Mouse (Mus musculus): ENCODE data around the gene Herpud2. TPM values are rescaled to one million over a fixed set of nuclear protein-coding genes. Genes with fewer than 3 reads are reported as not detected.

Gene Herpud2
- polyA plus RNA-seq, 1 experiment from 2014 or later = 13.6 TPM

DNA sequence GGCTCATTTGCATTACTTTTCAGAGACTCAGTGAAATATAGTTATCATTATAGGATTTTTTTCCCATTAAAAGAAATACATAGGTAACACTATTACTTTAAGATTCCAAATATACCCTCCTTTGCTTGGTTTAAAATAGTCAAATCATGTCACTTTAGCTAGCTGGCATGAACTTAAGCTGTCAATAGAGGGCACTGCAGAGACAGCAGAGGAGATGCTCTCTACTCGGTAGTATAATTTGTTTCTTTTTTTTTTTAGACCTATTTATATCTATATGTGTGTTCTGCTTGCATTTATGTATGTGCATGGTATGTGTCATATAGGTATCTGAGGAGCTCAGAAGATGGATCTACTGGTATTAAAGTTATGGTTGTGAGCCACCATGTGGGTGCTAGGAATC is 4.8 kb upstream of the Herpud2 start:
- 8% methylated on average over 1 of the region's 1 CpGs for whole genome bisulfite sequencing (ENCODE audit: insufficient replicate concordance)
- H3K27me3 ChIP-seq (ENCODE audit: control insufficient read depth, insufficient read depth, low read depth, low read length) = no peaks in the 10 kb centered on the region
- peaks cover 6% of the 10 kb centered on the region for H3K4me1 ChIP-seq (ENCODE audit: control insufficient read depth, low read depth, low read length)
- no peaks in the 10 kb centered on the region for H3K36me3 ChIP-seq (ENCODE audit: control insufficient read depth, insufficient read depth)
- no peak overlapping the region for H3K27ac ChIP-seq (ENCODE audit: low read length)
- no peak overlapping the region for H3K9ac ChIP-seq (ENCODE audit: low read depth, low read length)
- H3K4me2 ChIP-seq (ENCODE audit: low read depth, low read length) = no peak overlapping the region
- no peak overlapping the region for H3K4me3 ChIP-seq (ENCODE audit: low read depth, low read length)
- no peaks in the 10 kb centered on the region for H3K9me3 ChIP-seq (replicated peaks; ENCODE audit: control insufficient read depth, low read length)
- no peak for ATAC-seq (ENCODE audit: low read depth)

DNA sequence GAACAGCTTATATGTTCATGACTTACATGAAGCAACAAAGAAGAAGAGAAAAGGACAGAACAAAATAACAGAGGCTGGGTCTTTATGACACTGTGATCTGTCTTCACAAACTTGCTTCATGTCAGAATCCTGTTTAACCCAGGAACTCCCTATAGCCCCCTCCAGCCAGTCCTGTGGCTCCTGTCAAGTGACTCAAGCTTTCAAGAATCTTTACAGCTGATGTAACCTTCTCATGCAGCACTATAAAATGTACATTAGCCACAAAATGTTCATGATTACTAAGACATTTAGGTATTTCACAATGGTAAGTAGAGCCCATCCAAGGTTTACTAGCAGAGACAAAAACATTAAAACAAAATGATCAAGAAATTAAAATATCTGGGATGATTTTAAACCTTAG is 1.4 kb upstream of the Herpud2 start:
- H3K9ac ChIP-seq (ENCODE audit: low read depth, low read length) = no peak overlapping the region
- H3K4me1 ChIP-seq (ENCODE audit: control insufficient read depth, low read depth, low read length) = peaks cover 12% of the 10 kb centered on the region
- H3K4me3 ChIP-seq (ENCODE audit: low read depth, low read length) = no peak overlapping the region
- no peaks in the 10 kb centered on the region for H3K27me3 ChIP-seq (ENCODE audit: control insufficient read depth, insufficient read depth, low read depth, low read length)
- H3K4me2 ChIP-seq (ENCODE audit: low read depth, low read length) = no peak overlapping the region
- ATAC-seq (ENCODE audit: low read depth) = no peak
- no peaks in the 10 kb centered on the region for H3K9me3 ChIP-seq (replicated peaks; ENCODE audit: control insufficient read depth, low read length)
- no peaks in the 10 kb centered on the region for H3K36me3 ChIP-seq (ENCODE audit: control insufficient read depth, insufficient read depth)
- no peak overlapping the region for H3K27ac ChIP-seq (ENCODE audit: low read length)

DNA sequence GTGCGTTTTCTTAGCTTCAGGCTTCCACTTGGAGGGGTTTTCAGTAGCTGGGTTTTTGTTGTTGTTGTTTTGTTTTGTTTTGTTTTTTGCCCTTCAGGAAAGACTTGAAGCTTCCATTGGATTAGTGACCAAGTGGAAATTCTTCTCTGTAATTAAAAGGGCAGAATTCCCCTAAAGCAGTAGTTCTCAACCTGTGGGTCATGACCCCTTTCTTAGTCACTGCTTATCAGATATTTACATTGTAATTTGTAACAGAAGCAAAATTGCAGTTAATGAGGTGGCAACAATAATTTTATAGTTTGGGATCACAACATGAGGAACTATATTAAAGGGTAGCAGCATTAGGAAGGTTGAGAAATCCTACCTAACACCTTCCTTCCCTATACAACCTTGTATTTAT is 837 bp upstream of the Herpud2 start:
- 10% methylated on average over 1 of the region's 1 CpGs for WGBS (ENCODE audit: insufficient replicate concordance)
- peak overlapping the region; percentile 92 for H3K9ac ChIP-seq (ENCODE audit: low read depth, low read length)
- H3K4me3 ChIP-seq (ENCODE audit: low read depth, low read length) = peak overlapping the region; percentile 80

DNA sequence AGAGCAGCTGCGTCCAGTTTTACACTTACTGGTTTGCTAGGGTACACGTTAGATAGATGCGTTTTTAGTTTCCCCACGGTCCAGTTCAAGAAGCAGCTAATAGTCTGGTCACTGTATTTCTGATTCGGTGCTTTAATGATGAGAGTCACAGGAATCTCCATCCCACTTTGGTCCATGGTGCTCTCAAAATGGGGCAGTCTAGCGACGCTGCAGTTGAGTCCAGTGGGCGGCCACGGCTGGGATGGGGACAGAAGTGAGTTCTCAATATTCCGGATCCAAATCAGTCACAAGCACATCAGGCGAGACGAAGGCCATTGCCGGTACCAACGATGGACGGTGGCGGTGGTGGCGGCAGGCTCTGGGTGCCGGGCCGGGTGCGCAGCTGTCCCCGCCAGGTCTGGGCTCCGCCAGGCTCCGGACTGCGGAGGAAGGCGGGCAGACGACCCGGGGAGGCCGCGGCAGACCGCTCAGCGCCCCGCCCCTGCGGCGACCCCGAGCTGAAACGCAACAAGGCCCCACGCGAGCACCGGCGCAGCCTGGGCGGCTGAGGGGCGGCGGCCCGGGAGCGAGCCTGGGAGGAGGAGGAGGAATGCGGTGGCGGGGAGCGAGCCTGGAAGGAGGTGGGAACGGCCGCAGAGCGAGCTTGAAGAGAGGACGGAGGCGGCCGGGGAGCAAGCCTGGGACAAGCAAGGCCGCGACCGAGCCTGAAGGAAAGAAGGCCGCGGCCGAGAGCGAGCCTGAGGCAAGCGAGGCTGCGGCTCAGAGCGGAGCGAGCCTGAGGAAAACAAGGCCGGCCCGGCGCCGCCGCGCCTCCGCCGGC is 619 bp downstream of the Herpud2 start:
- Histone ChIP-seq H3K27ac (ENCODE audit: low read length) (peak overlapping the region; percentile 100), H3K36me3 (ENCODE audit: control insufficient read depth, insufficient read depth) (no peaks in the 10 kb centered on the region), H3K4me2 (ENCODE audit: low read depth, low read length) (peak overlapping the region; percentile 84), H3K4me3 (ENCODE audit: low read depth, low read length) (peak overlapping the region; percentile 80), H3K9ac (ENCODE audit: low read depth, low read length) (peak overlapping the region; percentile 92), H3K27me3 (ENCODE audit: control insufficient read depth, insufficient read depth, low read depth, low read length) (no peaks in the 10 kb centered on the region), H3K4me1 (ENCODE audit: control insufficient read depth, low read depth, low read length) (peaks cover 15% of the 10 kb centered on the region), H3K9me3 (replicated peaks; ENCODE audit: control insufficient read depth, low read length) (no peaks in the 10 kb centered on the region)
- WGBS (ENCODE audit: insufficient replicate concordance) = under 1% methylated on average over 72 of the region's 73 CpGs
- ATAC-seq (ENCODE audit: low read depth) = peak; percentile 66

More for the DNA sequence above, 837 bp upstream of the Herpud2 start:
- Histone ChIP-seq H3K4me2 (ENCODE audit: low read depth, low read length) (peak overlapping the region; percentile 84), H3K36me3 (ENCODE audit: control insufficient read depth, insufficient read depth) (no peaks in the 10 kb centered on the region), H3K27ac (ENCODE audit: low read length) (peak overlapping the region; percentile 100), H3K9me3 (replicated peaks; ENCODE audit: control insufficient read depth, low read length) (no peaks in the 10 kb centered on the region), H3K27me3 (ENCODE audit: control insufficient read depth, insufficient read depth, low read depth, low read length) (no peaks in the 10 kb centered on the region), H3K4me1 (ENCODE audit: control insufficient read depth, low read depth, low read length) (peaks cover 12% of the 10 kb centered on the region)
- no peak for ATAC-seq (ENCODE audit: low read depth)

DNA sequence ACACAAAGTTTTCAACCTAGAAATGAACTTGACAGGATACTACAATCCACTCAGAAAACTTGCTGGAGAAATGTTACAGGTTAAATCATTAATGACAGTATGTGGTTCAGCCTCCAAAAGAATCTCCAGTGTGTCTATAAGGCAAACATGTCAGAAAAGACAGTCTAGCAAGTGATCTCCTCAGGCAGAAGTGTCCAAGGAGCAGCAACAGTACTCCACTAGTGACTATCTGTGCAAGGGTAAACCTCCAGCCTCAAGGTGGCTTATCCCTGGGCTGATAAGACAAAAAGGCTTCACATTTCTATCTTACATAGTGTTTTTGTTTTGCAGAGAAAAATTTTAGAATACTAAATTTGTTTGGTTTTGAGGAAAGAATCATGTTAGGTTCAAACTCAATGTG is 2.9 kb downstream of the Herpud2 start:
- H3K27me3 ChIP-seq (ENCODE audit: control insufficient read depth, insufficient read depth, low read depth, low read length) = no peaks in the 10 kb centered on the region
- no peaks in the 10 kb centered on the region for H3K9me3 ChIP-seq (replicated peaks; ENCODE audit: control insufficient read depth, low read length)
- peak overlapping the region; percentile 68 for H3K4me2 ChIP-seq (ENCODE audit: low read depth, low read length)
- H3K9ac ChIP-seq (ENCODE audit: low read depth, low read length) = peak overlapping the region; percentile 48
- peak; percentile 12; the same call in 1 of the 2 replicates for ATAC-seq (ENCODE audit: low read depth)
- H3K36me3 ChIP-seq (ENCODE audit: control insufficient read depth, insufficient read depth) = no peaks in the 10 kb centered on the region
- peak overlapping the region; percentile 82 for H3K27ac ChIP-seq (ENCODE audit: low read length)
- H3K4me1 ChIP-seq (ENCODE audit: control insufficient read depth, low read depth, low read length) = peaks cover 20% of the 10 kb centered on the region
- H3K4me3 ChIP-seq (ENCODE audit: low read depth, low read length) = peak overlapping the region; percentile 51

DNA sequence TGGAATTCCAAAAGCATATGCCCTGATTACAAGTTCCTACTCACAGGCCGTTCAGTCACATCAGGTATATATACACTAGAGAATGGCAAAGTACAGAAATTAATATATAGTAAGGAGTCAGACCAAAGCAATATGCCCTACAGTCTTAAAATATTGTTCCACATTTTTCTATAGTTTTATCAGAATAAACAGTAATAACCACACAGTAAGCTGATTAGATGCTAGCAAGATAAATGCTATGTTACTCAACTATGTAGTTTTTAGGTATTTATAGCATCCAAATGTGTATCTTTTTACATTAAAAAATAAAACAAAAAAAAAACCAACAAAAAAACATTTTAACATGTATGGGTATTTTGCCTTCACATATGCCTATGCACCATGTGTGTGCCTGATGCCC is 5.7 kb downstream of the Herpud2 start:
- no peaks in the 10 kb centered on the region for H3K36me3 ChIP-seq (ENCODE audit: control insufficient read depth, insufficient read depth)
- H3K4me3 ChIP-seq (ENCODE audit: low read depth, low read length) = no peak overlapping the region
- H3K27ac ChIP-seq (ENCODE audit: low read length) = no peak overlapping the region
- no peak overlapping the region for H3K4me2 ChIP-seq (ENCODE audit: low read depth, low read length)
- WGBS (ENCODE audit: insufficient replicate concordance) = 50% methylated on average over 1 of the region's 1 CpGs
- H3K4me1 ChIP-seq (ENCODE audit: control insufficient read depth, low read depth, low read length) = peaks cover 17% of the 10 kb centered on the region
- H3K9me3 ChIP-seq (replicated peaks; ENCODE audit: control insufficient read depth, low read length) = no peaks in the 10 kb centered on the region
- no peak for ATAC-seq (ENCODE audit: low read depth)
- H3K27me3 ChIP-seq (ENCODE audit: control insufficient read depth, insufficient read depth, low read depth, low read length) = no peaks in the 10 kb centered on the region
- H3K9ac ChIP-seq (ENCODE audit: low read depth, low read length) = no peak overlapping the region

DNA sequence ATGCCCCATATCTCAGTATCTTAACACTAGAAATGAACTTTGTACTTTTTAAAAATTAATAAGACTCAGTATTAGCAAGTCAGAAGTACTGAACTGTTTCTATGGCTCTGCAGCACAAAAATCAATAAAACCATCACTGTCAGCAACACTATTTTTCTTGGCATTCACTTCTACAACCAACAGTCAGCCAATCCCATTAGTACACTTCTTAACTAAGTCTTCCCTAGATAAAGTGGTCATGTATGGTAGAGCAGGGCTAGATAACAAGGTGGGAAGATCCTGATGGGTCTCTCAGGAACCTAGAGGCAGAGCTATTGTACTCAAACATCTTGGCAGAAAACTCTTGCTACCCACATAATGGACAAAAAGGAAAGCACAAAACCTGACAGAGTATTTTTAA is 7.7 kb downstream of the Herpud2 start:
- Histone ChIP-seq H3K4me2 (ENCODE audit: low read depth, low read length) (no peak overlapping the region), H3K27ac (ENCODE audit: low read length) (no peak overlapping the region), H3K9ac (ENCODE audit: low read depth, low read length) (no peak overlapping the region), H3K27me3 (ENCODE audit: control insufficient read depth, insufficient read depth, low read depth, low read length) (no peaks in the 10 kb centered on the region), H3K36me3 (ENCODE audit: control insufficient read depth, insufficient read depth) (no peaks in the 10 kb centered on the region), H3K4me3 (ENCODE audit: low read depth, low read length) (no peak overlapping the region), H3K9me3 (replicated peaks; ENCODE audit: control insufficient read depth, low read length) (no peaks in the 10 kb centered on the region), H3K4me1 (ENCODE audit: control insufficient read depth, low read depth, low read length) (peaks cover 17% of the 10 kb centered on the region)
- no peak for ATAC-seq (ENCODE audit: low read depth)

DNA sequence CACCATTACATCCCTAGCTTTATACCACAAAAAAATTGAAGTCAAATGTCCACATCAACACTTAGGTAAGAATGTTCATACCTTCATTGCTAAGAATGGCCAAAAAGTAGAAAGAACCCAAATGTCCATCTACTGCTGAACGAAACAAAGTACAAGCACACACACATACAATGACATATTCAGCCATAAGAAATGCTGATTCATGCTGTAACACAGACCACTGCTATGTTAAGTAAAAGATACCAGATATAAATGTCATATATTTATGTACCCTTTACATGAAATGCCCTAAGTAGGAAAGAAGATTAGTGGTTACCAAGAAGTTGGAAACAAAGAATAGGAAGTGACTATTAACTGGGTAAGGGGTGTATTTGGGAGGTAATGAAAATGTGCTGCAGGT is 8.6 kb downstream of the Herpud2 start:
- Histone ChIP-seq H3K4me1 (ENCODE audit: control insufficient read depth, low read depth, low read length) (peaks cover 12% of the 10 kb centered on the region), H3K36me3 (ENCODE audit: control insufficient read depth, insufficient read depth) (no peaks in the 10 kb centered on the region), H3K4me3 (ENCODE audit: low read depth, low read length) (no peak overlapping the region), H3K9ac (ENCODE audit: low read depth, low read length) (no peak overlapping the region), H3K9me3 (replicated peaks; ENCODE audit: control insufficient read depth, low read length) (no peaks in the 10 kb centered on the region), H3K4me2 (ENCODE audit: low read depth, low read length) (no peak overlapping the region), H3K27me3 (ENCODE audit: control insufficient read depth, insufficient read depth, low read depth, low read length) (no peaks in the 10 kb centered on the region), H3K27ac (ENCODE audit: low read length) (no peak overlapping the region)
- ATAC-seq (ENCODE audit: low read depth) = no peak
- 44% methylated on average over 1 of the region's 1 CpGs for WGBS (ENCODE audit: insufficient replicate concordance)

DNA sequence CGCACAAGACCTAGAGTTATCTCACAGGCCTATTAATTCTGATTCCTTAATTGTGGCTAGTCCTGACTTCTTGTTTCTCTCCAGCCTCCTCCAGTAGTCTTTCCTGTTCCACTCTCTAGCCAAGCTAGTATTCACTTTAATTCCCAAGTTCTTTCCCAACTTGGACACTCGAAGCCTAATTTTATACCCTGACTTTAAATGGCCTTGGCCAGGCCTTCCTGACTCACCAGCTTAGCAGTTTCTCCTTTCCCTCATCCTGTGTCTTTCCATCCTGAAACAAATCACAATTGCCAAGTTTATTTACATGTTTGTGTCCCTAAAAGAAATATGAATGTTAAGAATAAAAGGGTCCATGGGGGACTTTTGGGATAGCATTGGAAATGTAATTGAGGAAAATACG is 9.6 kb downstream of the Herpud2 start:
- Histone ChIP-seq H3K9ac (ENCODE audit: low read depth, low read length) (no peak overlapping the region), H3K27ac (ENCODE audit: low read length) (no peak overlapping the region), H3K9me3 (replicated peaks; ENCODE audit: control insufficient read depth, low read length) (no peaks in the 10 kb centered on the region), H3K36me3 (ENCODE audit: control insufficient read depth, insufficient read depth) (no peaks in the 10 kb centered on the region), H3K4me3 (ENCODE audit: low read depth, low read length) (no peak overlapping the region), H3K4me2 (ENCODE audit: low read depth, low read length) (no peak overlapping the region), H3K4me1 (ENCODE audit: control insufficient read depth, low read depth, low read length) (peaks cover 9% of the 10 kb centered on the region), H3K27me3 (ENCODE audit: control insufficient read depth, insufficient read depth, low read depth, low read length) (no peaks in the 10 kb centered on the region)
- WGBS (ENCODE audit: insufficient replicate concordance) = 83% methylated on average over 3 of the region's 3 CpGs
- ATAC-seq (ENCODE audit: low read depth) = no peak

All from liver, embryonic 16.5 days (tissue).